Mouse (Mus musculus): ENCODE results near the gene Mief1.
A peak's percentile ranks its signal among the peaks of the same experiment; 100 is the strongest.

- TF ChIP-seq CTCF (IDR thresholded peaks at IDR 0.05; ENCODE audit: extremely low read depth, insufficient read depth, low read length) = no peak
- TF ChIP-seq POLR2A (IDR thresholded peaks at IDR 0.05; ENCODE audit: extremely low read depth, insufficient read depth, low read length) = peak; percentile 62
Observed at GRCm38 (mm10) chr15:80263610-80264575, 30.1 kb downstream of the Mief1 start, which contains the start of gene Rps19bp1.
